14 mouse cellular contexts compared by ENCODE assay signal in genomic region chr11:49818869-49819566, GRCm38 (mm10). TPM values are rescaled to one million over a fixed set of nuclear protein-coding genes. Genes with fewer than 3 reads are reported as not detected.
DNase-seq lines count a peak whose midpoint lies in the region; ATAC-seq and TF ChIP-seq lines count a peak whose summit lies in the region.
"Had no signal": no experiment of that assay in that cellular context is flagged by ENCODE, and none has a peak within 500 bp of the region (broad histone marks: within the 10 kb centered on the region; RNA-seq: fewer than 3 reads in every experiment).

No protein-coding gene starts in this region.

- TF ChIP-seq CTCF in CH12.LX (conservative IDR thresholded peaks at IDR 0.05 in 1 of 2, IDR thresholded peaks at IDR 0.05 in 1 of 2; ENCODE audit: low read depth in 2 of 2, low read length in 2 of 2), result no peak

- no peak overlapping the region for H3K4me2 ChIP-seq in CH12.LX (ENCODE audit: insufficient read depth, low read depth, poor library complexity, severe bottlenecking)
- no peak overlapping the region for H3K4me2 ChIP-seq in heart, embryonic 12.5 days
- H3K4me2 ChIP-seq: embryonic facial prominence, embryonic 12.5 days; liver, embryonic 13.5 days had no signal

- ATAC-seq in heart, embryonic 12.5 days (ENCODE audit: insufficient number of reproducible peaks, low FRiP score), result no peak

- dilution Hi-C loops in CH12.LX (cut with MboI; ENCODE audit: extremely low pct_ligation_motif_present, extremely low pct_unique_long_range_greater_than_20kb, low sequenced_read_pairs), result no loop called here

- H3K79me2 ChIP-seq in CH12.LX (replicated peaks; ENCODE audit: control insufficient read depth, extremely low read depth, insufficient read depth, poor library complexity, severe bottlenecking), result no peaks in the 10 kb centered on the region

- TF ChIP-seq POLR2A in CH12.LX (IDR thresholded peaks at IDR 0.05; ENCODE audit: low read depth, low read length), result no peak

- H3K27me3 ChIP-seq in CH12.LX (replicated peaks), result no peaks in the 10 kb centered on the region
- no peaks in the 10 kb centered on the region for H3K27me3 ChIP-seq in heart, embryonic 12.5 days (replicated peaks)
- H3K27me3 ChIP-seq: embryonic facial prominence, embryonic 12.5 days; liver, embryonic 13.5 days had no signal

- no peak overlapping the region for H3K4me3 ChIP-seq in CH12.LX (replicated peaks in 1 of 3; ENCODE audit: low read depth in 2 of 3, low read length in 2 of 3, poor library complexity in 1 of 3)
- no peak overlapping the region for H3K4me3 ChIP-seq in heart, embryonic 12.5 days
- H3K4me3 ChIP-seq: embryonic facial prominence, embryonic 12.5 days; liver, embryonic 13.5 days had no signal

- H3K36me3 ChIP-seq in CH12.LX (replicated peaks in 1 of 2; ENCODE audit: control insufficient read depth in 1 of 2, insufficient read depth in 1 of 2, low read length in 1 of 2), result no peaks in the 10 kb centered on the region
- H3K36me3 ChIP-seq in heart, embryonic 12.5 days, result peaks cover 21% of the 10 kb centered on the region
- H3K36me3 ChIP-seq: liver, embryonic 13.5 days had no signal

- no peak for TF ChIP-seq EP300 in CH12.LX (IDR thresholded peaks at IDR 0.05; ENCODE audit: low read length)

- in situ Hi-C loops in CH12.LX (cut with MboI; ENCODE audit: low pct_ligation_motif_present, low pct_unique_long_range_greater_than_20kb, low sequenced_read_pairs), result no loop called here

- intact Hi-C loops in left cerebral cortex, postnatal 14 days (cut with DNase I), result no loop called here

- WGBS in heart, embryonic 12.5 days, result 87% methylated on average over 15 of the region's 15 CpGs

- DNase-seq in A20 (ENCODE audit: low read depth, low spot score) (peak; percentile 17), CH12.LX (ENCODE audit: extremely low read depth) (no peak)
- DNase-seq in frontal cortex, postnatal 36 days (ENCODE audit: low spot score in 2 of 2), result peak; percentile 71 to 93
- DNase-seq in left cerebral cortex, postnatal 14 days (ENCODE audit: low spot score in 2 of 2), result peak; percentile 81 to 87
- no peak for DNase-seq in adrenal gland, adult 18-20 months (ENCODE audit: low spot score in 2 of 2)
- no peak for DNase-seq in kidney, adult 18-20 months
- DNase-seq: adrenal gland, adult 2 months; cerebellum, adult 11-12 months; gastrocnemius, postnatal 10 days; heart, postnatal 4 days; kidney, postnatal 14 days; liver, embryonic 13.5 days had no signal

- no peaks in the 10 kb centered on the region for H3K9me3 ChIP-seq in CH12.LX (replicated peaks; ENCODE audit: low read length)
- no peaks in the 10 kb centered on the region for H3K9me3 ChIP-seq in heart, embryonic 12.5 days (replicated peaks)
- H3K9me3 ChIP-seq: embryonic facial prominence, embryonic 12.5 days; liver, embryonic 13.5 days had no signal

- TF ChIP-seq RAD21 in CH12.LX (IDR thresholded peaks at IDR 0.05; ENCODE audit: low read depth, low read length), result no peak

- no peak overlapping the region for H3K27ac ChIP-seq in CH12.LX (ENCODE audit: insufficient read depth, low read depth)
- H3K27ac ChIP-seq in heart, embryonic 12.5 days (ENCODE audit: poor library complexity, severe bottlenecking), result no peak overlapping the region
- H3K27ac ChIP-seq: embryonic facial prominence, embryonic 12.5 days; liver, embryonic 13.5 days had no signal

- H3K4me1 ChIP-seq in CH12.LX (ENCODE audit: control insufficient read depth in 1 of 2, insufficient read depth in 2 of 2), result no peaks in the 10 kb centered on the region
- no peaks in the 10 kb centered on the region for H3K4me1 ChIP-seq in heart, embryonic 12.5 days (replicated peaks)
- H3K4me1 ChIP-seq: embryonic facial prominence, embryonic 12.5 days had no signal

- no peak overlapping the region for H3K9ac ChIP-seq in CH12.LX (ENCODE audit: insufficient read depth, low read depth)
- H3K9ac ChIP-seq in heart, embryonic 12.5 days, result no peak overlapping the region
- H3K9ac ChIP-seq: embryonic facial prominence, embryonic 12.5 days; liver, embryonic 13.5 days had no signal

TF ChIP-seq in CH12.LX, 34 proteins besides CTCF, POLR2A, EP300 and RAD21:
- TF ChIP-seq BHLHE40 (IDR thresholded peaks at IDR 0.05; ENCODE audit: low read depth, low read length) (peak; percentile 50; the same call in 1 of the 2 replicates), ELF1 (IDR thresholded peaks at IDR 0.05; ENCODE audit: low read depth, low read length) (no peak), ZC3H11A (IDR thresholded peaks at IDR 0.05; ENCODE audit: low read depth, low read length) (no peak), MAFK (IDR thresholded peaks at IDR 0.05; ENCODE audit: insufficient replicate concordance, low read length) (no peak), HCFC1 (IDR thresholded peaks at IDR 0.05; ENCODE audit: low read depth, low read length) (no peak), ZKSCAN1 (IDR thresholded peaks at IDR 0.05; ENCODE audit: borderline replicate concordance, low read depth, low read length) (no peak), JUN (IDR thresholded peaks at IDR 0.05; ENCODE audit: insufficient read depth, low read depth, low read length) (no peak), SIN3A (IDR thresholded peaks at IDR 0.05; ENCODE audit: low read length) (no peak)

RNA-seq across cellular contexts. Expression of gene Gfpt2, which starts 25.0 kb away (rescaled TPM):
- total RNA-seq in CH12.LX (2012; rRNA removed), result 0.04 TPM in 1 of 2 replicates, not detected in the other
- total RNA-seq in CH12.LX (2014; rRNA removed), result not detected in 2 replicates
- polyA plus RNA-seq in CH12.LX (2012; ENCODE audit: insufficient read length, low read depth), result not detected in 2 replicates
- total RNA-seq in left cerebral cortex, postnatal 14 days (2021), result 1 to 10 TPM; 7.9 to 9.3 TPM
- polyA plus RNA-seq in heart, embryonic 12.5 days (2016; fragmentation: Nextera tagmentation; extraction: Ambion mirVana), result 13.9 and 14.7 TPM in 2 replicates
- 10 to 100 TPM in 1 of 2 experiments, 1 to 10 TPM in 1; 4.3 to 11.2 TPM for total RNA-seq in adrenal gland, adult 18-20 months (2021)

RNA-seq across cellular contexts. Expression of gene Mapk9, which starts 27.5 kb away (rescaled TPM):
- total RNA-seq in CH12.LX (2012; rRNA removed) (22.0 and 22.5 TPM in 2 replicates), CH12.LX (2014; rRNA removed) (29.3 and 35.3 TPM in 2 replicates)
- 31.7 and 36.8 TPM in 2 replicates for polyA plus RNA-seq in CH12.LX (2012; ENCODE audit: insufficient read length, low read depth)
- total RNA-seq in left cerebral cortex, postnatal 14 days (2021), result 100 to 1,000 TPM; 205 to 219 TPM
- polyA plus RNA-seq in heart, embryonic 12.5 days (2016; fragmentation: Nextera tagmentation; extraction: Ambion mirVana), result 37.3 and 39.4 TPM in 2 replicates
- total RNA-seq in adrenal gland, adult 18-20 months (2021), result 10 to 100 TPM; 61.6 to 71.3 TPM

Comparison
In these comparisons a context has a peak if more than half of its experiments do, and no peak if none do; other contexts are left out.
1. DNase-seq: peak in A20 (single experiment), frontal cortex, postnatal 36 days (2 of 2) and left cerebral cortex, postnatal 14 days (2 of 2); none in CH12.LX (single experiment), adrenal gland, adult 18-20 months (0 of 2) and kidney, adult 18-20 months (single experiment).
2. RNA of gene Gfpt2, which starts 25.0 kb away (total RNA-seq): 4.3 to 11.2 TPM in adrenal gland, adult 18-20 months and 7.9 to 9.3 TPM in left cerebral cortex, postnatal 14 days; 0.04 TPM in CH12.LX; every median in the first group is over 4 times any median in the second.